Mouse (Mus musculus) spleen, embryonic (tissue): Measurements from ENCODE around the gene Tmem59.

Source experiments
- CTCF ChIA-PET: fragments of 350-600 bp; sonication (Branson Sonifier 250); formaldehyde crosslinking; loops from one replicate; lab custom pipeline; 2022; lab: Charles Lee

The Tmem59 gene

GRCm38 (mm10) chr4:107232219-107232618 is 54.0 kb downstream of the Tmem59 start:
- CTCF ChIA-PET, result interaction anchor here (0.7 kb wide), 1 partner anchor 1715 kb away, joined by 4 read pairs; no protein-coding TSS in a partner anchor

DNA sequence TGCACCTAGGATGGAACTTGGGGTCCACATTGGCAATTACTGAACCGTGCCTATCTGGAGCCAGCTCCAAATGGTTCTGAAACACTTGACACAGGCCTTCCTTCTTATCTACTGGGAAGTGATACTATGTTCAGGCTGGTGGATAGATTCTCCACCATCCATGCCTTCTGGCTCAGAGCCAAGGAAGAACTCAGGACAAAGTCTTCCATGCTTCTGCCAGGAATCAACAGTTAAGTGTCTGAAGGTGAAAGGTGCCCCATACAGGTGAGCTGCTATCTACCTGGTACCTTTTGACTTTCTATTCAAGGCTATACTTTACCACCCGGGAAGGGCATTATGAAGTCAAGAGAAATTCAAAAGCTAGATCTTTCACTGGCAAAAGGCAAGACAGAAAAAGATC is 60.1 kb downstream of the Tmem59 start:
- CTCF ChIA-PET, result no interaction called here

- CTCF ChIA-PET, result no interaction called here
Measured at GRCm38 (mm10) chr4:107240196-107240595, 62.0 kb downstream of the Tmem59 start.

DNA sequence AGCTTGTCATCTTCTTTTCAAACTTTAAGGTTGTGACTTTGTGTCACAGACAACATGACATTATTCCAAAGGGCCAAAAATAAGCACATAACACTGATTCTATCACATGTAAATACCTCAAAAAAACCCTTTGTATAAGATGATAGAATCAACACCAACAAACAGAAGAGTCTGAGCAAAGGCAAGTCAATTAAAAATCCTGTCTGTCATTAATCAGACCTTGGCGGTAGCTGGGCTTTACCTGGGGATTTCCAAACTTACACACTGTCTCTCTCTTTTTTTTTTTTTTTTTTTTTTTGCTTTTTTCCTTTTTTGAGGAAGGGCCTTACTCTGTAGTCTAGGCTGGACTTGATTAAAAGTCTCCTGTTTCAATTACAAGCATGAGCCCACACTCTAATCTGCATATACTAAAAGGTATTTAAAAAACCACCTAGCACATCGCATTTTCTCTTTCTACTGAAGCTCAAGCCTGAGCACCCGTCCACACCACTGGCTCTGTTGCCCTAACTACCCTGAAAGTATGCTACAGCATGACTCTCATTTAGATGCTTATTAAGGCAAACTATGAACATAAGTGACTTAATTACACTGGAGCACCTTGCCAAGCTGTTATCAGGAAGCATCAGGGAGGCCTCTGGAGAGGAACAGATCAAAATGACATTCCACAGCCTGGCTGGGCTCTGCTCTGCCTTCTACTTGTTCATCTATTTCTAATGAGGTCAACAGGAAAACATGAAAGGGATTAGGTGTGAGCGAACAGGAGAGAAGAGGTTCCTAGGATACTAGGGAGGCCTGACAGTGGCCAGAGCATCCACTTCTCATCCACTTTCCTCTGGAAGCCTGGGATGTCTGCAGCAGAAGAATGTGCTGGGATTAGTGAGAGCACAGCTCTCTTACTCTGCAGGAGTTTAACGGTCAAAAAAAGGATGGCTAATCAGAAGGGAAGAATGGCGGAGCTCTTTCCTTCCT is 65.5 kb downstream of the Tmem59 start:
- CTCF ChIA-PET, result interaction anchor here (0.7 kb wide), 1 partner anchor 296 kb away, joined by 3 read pairs; no protein-coding TSS in a partner anchor

- CTCF ChIA-PET, result no interaction called here
Measured at GRCm38 (mm10) chr4:107245368-107245767, 67.2 kb downstream of the Tmem59 start.

- CTCF ChIA-PET, result no interaction called here
Measured at GRCm38 (mm10) chr4:107246040-107246439, 67.8 kb downstream of the Tmem59 start.

- CTCF ChIA-PET, result no interaction called here
Measured at GRCm38 (mm10) chr4:107247110-107247509, 68.9 kb downstream of the Tmem59 start.

DNA sequence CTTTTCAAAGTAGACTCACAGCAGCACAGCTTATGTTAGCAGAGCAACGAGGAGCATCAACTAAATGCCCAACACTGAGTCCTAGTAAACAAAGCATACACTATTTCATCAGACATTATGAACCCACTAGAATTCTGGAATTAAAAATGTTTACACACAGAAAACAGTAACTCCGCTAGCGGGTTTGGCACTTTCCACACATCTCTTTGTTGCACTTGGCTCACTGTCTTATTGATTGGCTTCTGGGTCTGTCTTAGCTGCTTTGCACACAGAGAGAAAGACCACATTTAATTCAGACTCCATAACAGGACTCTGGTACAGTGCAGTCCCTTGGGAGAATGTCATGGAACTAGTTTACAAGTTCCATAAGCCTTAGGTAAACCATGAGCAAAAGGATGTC is 69.9 kb downstream of the Tmem59 start:
- CTCF ChIA-PET, result no interaction called here

- CTCF ChIA-PET, result interaction anchor here (0.7 to 1.2 kb wide), 3 partner anchors 12 to 100 kb away, joined by 4 to 5 read pairs (median 5); no protein-coding TSS in a partner anchor
Measured at GRCm38 (mm10) chr4:107249471-107249870, 71.3 kb downstream of the Tmem59 start.

DNA sequence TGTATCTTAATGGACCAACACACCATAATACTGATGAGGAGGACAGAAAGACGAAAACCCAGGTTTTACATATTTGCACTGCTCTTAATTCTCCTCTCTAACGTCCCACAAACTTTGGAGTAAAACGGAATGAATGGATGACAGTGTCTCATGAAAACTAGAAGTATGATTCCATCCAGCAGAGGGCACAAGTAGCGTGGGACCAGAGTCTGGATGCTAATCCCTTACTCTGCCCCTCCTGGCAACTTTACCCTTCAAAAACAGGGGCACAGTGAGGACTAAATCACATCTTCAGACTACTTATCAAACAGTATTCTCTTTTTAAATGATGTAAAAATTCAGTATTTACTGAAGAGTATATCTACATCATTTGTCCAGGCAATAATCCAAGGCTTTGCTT is 72.3 kb downstream of the Tmem59 start:
- CTCF ChIA-PET, result interaction anchor here (0.7 kb wide), 2 partner anchors 517 to 915 kb away, joined by 3 to 6 read pairs; no protein-coding TSS in a partner anchor
